14 mouse cellular contexts compared by ENCODE assay signal in genomic region chr1:36879154-36879553, GRCm38 (mm10).
DNase-seq lines count a peak whose midpoint lies in the region; ATAC-seq lines count a peak whose summit lies in the region.
"Had no signal": no experiment of that assay in that cellular context is flagged by ENCODE, and none has a peak within 500 bp of the region (broad histone marks: within the 10 kb centered on the region; RNA-seq: fewer than 3 reads in every experiment).

No protein-coding gene starts in this region.

- ATAC-seq in inflammation-experienced regulatory T-cells, adult 6 months, result peak; percentile 48
- ATAC-seq: intestine, embryonic 15.5 days; midbrain, embryonic 16.5 days had no signal

- peak; percentile 49 for DNase-seq in cerebellum, adult 11-12 months
- DNase-seq in cerebellum, postnatal 4 days (ENCODE audit: low spot score in 2 of 2), result no peak
- peak; percentile 20 for DNase-seq in A20 (ENCODE audit: low read depth, low spot score)
- peak; percentile 48 for DNase-seq in cerebellum, adult 8-10 months
- no peak for DNase-seq in left cerebral cortex, adult 9 months (ENCODE audit: low spot score in 2 of 2)
- DNase-seq in thymus, postnatal 10 days (ENCODE audit: low spot score in 2 of 2), result no peak
- no peak for DNase-seq in gastrocnemius, postnatal 25 days
- DNase-seq: gastrocnemius, postnatal 10 days; liver, embryonic 13.5 days; right cerebral cortex, postnatal 14 days; thymus, adult 2 months had no signal

Comparison
In these comparisons a context has a peak if more than half of its experiments do, and no peak if none do; other contexts are left out.
1. DNase-seq: peak in cerebellum, adult 11-12 months (single experiment), A20 (single experiment) and cerebellum, adult 8-10 months (single experiment); none in cerebellum, postnatal 4 days (0 of 2), left cerebral cortex, adult 9 months (0 of 2), thymus, postnatal 10 days (0 of 2) and gastrocnemius, postnatal 25 days (single experiment).